Mouse (Mus musculus): ENCODE measurements at regions not wholly inside any gene's neighbourhood (a gene's known extent, or its start where the extent isn't known, plus 50 kb on each side); places are given as distances from the start of the nearest gene placed in this dataset.

DNA sequence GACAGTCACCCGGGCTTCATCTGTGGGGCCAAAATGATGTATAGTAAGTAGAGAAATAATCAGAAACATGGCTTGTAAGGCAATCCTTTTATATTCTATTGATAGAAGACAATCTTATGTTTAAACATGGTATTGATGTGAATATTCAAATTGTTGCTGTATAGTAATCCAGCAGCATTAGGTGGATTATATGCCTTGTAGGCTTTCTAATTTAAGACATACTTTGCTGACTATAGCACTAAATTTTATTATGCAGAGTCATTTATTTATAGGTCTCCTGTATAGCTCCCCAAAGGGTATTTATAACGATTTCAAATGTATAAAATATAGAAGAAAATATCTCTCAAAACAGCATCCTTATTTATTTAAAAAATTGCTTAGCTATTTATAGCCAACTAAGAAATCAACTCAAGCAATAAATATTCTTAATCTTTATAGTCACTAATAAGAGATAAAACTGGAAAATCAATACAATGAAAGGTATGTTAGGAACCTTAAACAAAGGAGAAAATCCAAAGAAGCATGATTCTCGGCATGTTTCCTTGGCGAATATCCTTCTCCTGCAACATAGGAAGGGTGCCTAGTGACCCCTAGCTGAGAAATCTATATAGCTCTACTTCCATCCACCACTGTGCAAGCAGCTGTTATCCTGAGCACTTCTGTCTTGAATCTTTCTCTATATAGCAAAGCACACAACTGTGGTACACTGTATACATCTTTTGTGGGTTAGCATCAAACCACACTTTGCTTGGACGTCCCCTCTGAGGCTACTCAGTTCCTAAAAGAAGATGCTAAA is 188.8 kb upstream of the Gm49339 start:
- H3K4me3 ChIP-seq (ENCODE audit: control insufficient read depth in 1 of 2, insufficient read depth in 1 of 2, low read depth in 2 of 2, low read length in 2 of 2): no peak overlapping the region

DNA sequence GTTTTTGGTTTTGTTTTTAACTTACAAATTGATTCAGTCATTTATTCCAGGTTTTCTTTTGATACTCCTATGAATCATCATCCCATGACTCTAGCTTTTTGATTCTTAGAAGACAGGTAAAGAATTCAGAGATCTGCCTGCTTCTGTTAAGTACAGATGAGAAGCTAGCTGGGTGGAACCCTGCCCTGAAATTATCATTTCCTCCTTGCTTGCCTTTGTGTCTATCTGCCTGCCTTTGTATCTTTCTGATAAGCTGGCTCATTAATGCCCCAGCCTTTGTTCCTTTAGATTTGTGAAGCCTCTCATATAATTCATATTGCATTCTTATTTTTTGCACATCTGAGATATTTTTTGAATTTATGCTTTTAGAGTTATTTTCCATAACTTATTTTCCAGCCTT is 167.6 kb upstream of the Gm49339 start:
- Histone ChIP-seq H3K27ac (ENCODE audit: control insufficient read depth, low read depth, low read length) (no peak overlapping the region), H3K4me1 (ENCODE audit: control insufficient read depth in 1 of 2, insufficient read depth in 2 of 2, low read length in 2 of 2) (peaks cover 7 to 12% of the 10 kb centered on the region in 2 experiments), H3K79me2 (ENCODE audit: control insufficient read depth, insufficient read depth, low read length, poor library complexity) (no peaks in the 10 kb centered on the region), H3K9ac (ENCODE audit: control insufficient read depth, low read depth, low read length, poor library complexity, severe bottlenecking) (no peak overlapping the region), H3K4me3 (ENCODE audit: control insufficient read depth in 1 of 2, insufficient read depth in 1 of 2, low read depth in 2 of 2, low read length in 2 of 2) (no peak overlapping the region), H3K27me3 (ENCODE audit: control insufficient read depth in 1 of 2, insufficient read depth in 2 of 2, low read length in 2 of 2) (no peaks in the 10 kb centered on the region), H3K36me3 (ENCODE audit: control insufficient read depth in 1 of 2, insufficient read depth in 2 of 2, low read length in 2 of 2) (peaks cover 0 to 21% of the 10 kb centered on the region in 2 experiments; a peak in 2 of 4 replicates), H3K9me3 (replicated peaks; ENCODE audit: insufficient read depth, low read length) (no peaks in the 10 kb centered on the region)
- TF ChIP-seq USF1 (IDR thresholded peaks at IDR 0.05; ENCODE audit: low read depth, low read length) (no peak), TCF12 (IDR thresholded peaks at IDR 0.05; ENCODE audit: low read depth, low read length) (peak; percentile 88), GATA1 (IDR thresholded peaks at IDR 0.05; ENCODE audit: low read depth, low read length) (peak; percentile 79), RCOR1 (IDR thresholded peaks at IDR 0.05; ENCODE audit: low read depth, low read length) (peak; percentile 64), MAZ (IDR thresholded peaks at IDR 0.05; ENCODE audit: low read depth, low read length) (no peak), RAD21 (IDR thresholded peaks at IDR 0.05; ENCODE audit: low read depth, low read length) (no peak), SMC3 (IDR thresholded peaks at IDR 0.05; ENCODE audit: low read depth, low read length) (no peak), ETS1 (IDR thresholded peaks at IDR 0.05; ENCODE audit: low read depth, low read length) (0 out of 2 replicates have a peak, but pooled peaks have one; percentile 38), EP300 (IDR thresholded peaks at IDR 0.05; ENCODE audit: low read depth in 1 of 2, low read length in 2 of 2) (peak; percentile 72 to 77)
- DNase-seq (ENCODE audit: low read depth, low spot score): peak; percentile 61

More for the DNA sequence above, 188.8 kb upstream of the Gm49339 start:
- Histone ChIP-seq H3K36me3 (ENCODE audit: control insufficient read depth in 1 of 2, insufficient read depth in 2 of 2, low read length in 2 of 2) (no peaks in the 10 kb centered on the region), H3K27ac (ENCODE audit: control insufficient read depth, low read depth, low read length) (no peak overlapping the region), H3K79me2 (ENCODE audit: control insufficient read depth, insufficient read depth, low read length, poor library complexity) (no peaks in the 10 kb centered on the region), H3K9ac (ENCODE audit: control insufficient read depth, low read depth, low read length, poor library complexity, severe bottlenecking) (no peak overlapping the region), H3K27me3 (ENCODE audit: control insufficient read depth in 1 of 2, insufficient read depth in 2 of 2, low read length in 2 of 2) (peaks cover 2% of the 10 kb centered on the region in 2 experiments; a peak in 2 of 4 replicates), H3K4me1 (ENCODE audit: control insufficient read depth in 1 of 2, insufficient read depth in 2 of 2, low read length in 2 of 2) (no peaks in the 10 kb centered on the region), H3K9me3 (replicated peaks; ENCODE audit: insufficient read depth, low read length) (no peaks in the 10 kb centered on the region)
- TF ChIP-seq NRF1 (IDR thresholded peaks at IDR 0.05; ENCODE audit: insufficient read depth, low read depth, low read length, poor library complexity, severe bottlenecking) (no peak), EP300 (IDR thresholded peaks at IDR 0.05; ENCODE audit: low read depth in 1 of 2, low read length in 2 of 2) (no peak), KAT2A (conservative IDR thresholded peaks at IDR 0.05; ENCODE audit: low read depth, low read length) (no peak), POLR2AphosphoS5 (IDR thresholded peaks at IDR 0.05; ENCODE audit: borderline replicate concordance, low read depth, low read length) (no peak), USF2 (IDR thresholded peaks at IDR 0.05; ENCODE audit: borderline replicate concordance in 1 of 2, insufficient read depth in 1 of 2, low read depth in 1 of 2, low read length in 2 of 2) (no peak), ETS1 (IDR thresholded peaks at IDR 0.05; ENCODE audit: low read depth, low read length) (no peak), CHD2 (IDR thresholded peaks at IDR 0.05; ENCODE audit: low read length) (no peak), ZNF384 (IDR thresholded peaks at IDR 0.05; ENCODE audit: low read depth, low read length) (no peak), BHLHE40 (IDR thresholded peaks at IDR 0.05; ENCODE audit: borderline replicate concordance, low read depth, low read length) (no peak), MXI1 (IDR thresholded peaks at IDR 0.05; ENCODE audit: low read depth, low read length) (no peak), MAFK (IDR thresholded peaks at IDR 0.05; ENCODE audit: borderline replicate concordance, low read depth, low read length) (no peak), GATA1 (IDR thresholded peaks at IDR 0.05; ENCODE audit: low read depth, low read length) (no peak), UBTF (IDR thresholded peaks at IDR 0.05; ENCODE audit: borderline replicate concordance, insufficient read depth, low read depth, low read length) (no peak), MEF2A (IDR thresholded peaks at IDR 0.05; ENCODE audit: extremely low read depth, insufficient replicate concordance, low read depth, low read length, poor library complexity, severe bottlenecking) (no peak), POLR2AphosphoS2 (IDR thresholded peaks at IDR 0.05; ENCODE audit: low read length) (no peak), MYC (IDR thresholded peaks at IDR 0.05; ENCODE audit: low read depth, low read length) (no peak), USF1 (IDR thresholded peaks at IDR 0.05; ENCODE audit: low read depth, low read length) (no peak)
- no peak for DNase-seq (ENCODE audit: low read depth, low spot score)
